Mouse (Mus musculus): ENCODE measurements at regions not wholly inside any gene's neighbourhood (a gene's known extent, or its start where the extent isn't known, plus 50 kb on each side); places are given as distances from the start of the nearest gene placed in this dataset.

DNA sequence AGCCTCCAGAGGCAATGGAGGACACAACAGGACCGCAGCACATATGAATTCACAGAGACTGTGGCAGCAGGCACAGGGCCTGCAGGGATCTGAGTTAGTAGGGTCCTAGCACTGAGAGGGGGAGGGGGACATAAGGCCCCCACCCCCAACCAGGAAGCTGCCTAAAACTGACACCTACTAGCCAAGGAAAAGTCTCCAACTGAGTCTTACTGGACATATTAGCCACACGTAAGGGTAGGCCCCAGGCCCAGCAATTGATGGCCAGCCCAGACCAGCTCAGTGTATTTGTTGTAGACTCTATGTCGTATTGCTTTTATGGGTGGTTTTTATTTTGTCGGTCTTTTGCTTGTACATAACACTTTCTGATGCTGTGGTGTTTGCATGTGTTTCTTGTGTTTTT is 153.4 kb upstream of the Map3k1 start:
- H3K27ac ChIP-seq = no peak overlapping the region
- no peaks in the 10 kb centered on the region for H3K4me1 ChIP-seq
- ATAC-seq (ENCODE audit: insufficient number of reproducible peaks, insufficient read depth, low FRiP score, low TSS enrichment) = no peak
- H3K4me3 ChIP-seq = no peak overlapping the region
- no peaks in the 10 kb centered on the region for H3K27me3 ChIP-seq
- H3K4me2 ChIP-seq (replicated peaks) = no peak overlapping the region
- no peaks in the 10 kb centered on the region for H3K36me3 ChIP-seq
- H3K9ac ChIP-seq = no peak overlapping the region
- WGBS = 90% methylated on average over 4 of the region's 4 CpGs
- no peaks in the 10 kb centered on the region for H3K9me3 ChIP-seq

DNA sequence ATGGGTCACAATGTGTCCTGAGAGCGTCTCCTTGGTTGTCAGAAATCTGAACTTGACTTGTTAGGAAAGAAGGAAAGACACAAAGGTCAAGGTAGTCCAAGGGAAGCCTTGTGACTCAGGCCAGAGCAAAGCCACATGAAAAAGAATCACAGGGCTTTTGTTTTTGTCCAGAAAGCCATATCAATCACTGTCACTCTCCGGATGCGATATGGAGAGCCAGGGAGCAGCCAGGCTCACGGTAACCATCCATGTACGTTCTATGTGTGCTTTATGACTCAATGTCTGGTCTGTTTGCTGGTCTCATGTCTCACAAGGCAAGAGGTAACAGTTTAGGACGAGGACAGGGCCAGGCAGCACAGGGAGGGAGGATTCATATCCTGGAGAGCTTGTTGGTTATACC is 157.3 kb upstream of the Map3k1 start:
- 76% methylated on average over 6 of the region's 6 CpGs for WGBS

DNA sequence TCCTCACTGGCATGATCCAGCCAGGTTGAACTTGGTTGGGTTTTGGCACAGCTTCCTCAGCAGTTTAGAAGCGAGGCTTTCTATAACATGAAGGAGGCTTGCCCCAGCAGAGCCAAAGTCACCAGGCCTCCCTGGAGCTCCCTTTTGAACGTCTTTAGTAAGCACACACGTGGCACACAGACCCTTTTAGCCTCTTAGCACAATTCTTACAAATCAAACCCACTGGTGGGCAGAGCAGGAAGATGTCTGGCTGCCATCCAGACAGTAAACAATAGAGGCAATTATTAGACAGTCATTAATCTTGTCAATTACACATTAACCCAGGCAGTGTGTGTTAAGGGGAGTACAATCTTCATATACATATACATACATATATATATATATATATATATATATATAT is 157.8 kb upstream of the Map3k1 start:
- Histone ChIP-seq H3K9ac (no peak overlapping the region), H3K27me3 (no peaks in the 10 kb centered on the region), H3K4me2 (replicated peaks) (no peak overlapping the region), H3K9me3 (no peaks in the 10 kb centered on the region), H3K4me1 (peaks cover 4% of the 10 kb centered on the region; the same call in 1 of the 2 replicates), H3K27ac (no peak overlapping the region), H3K36me3 (no peaks in the 10 kb centered on the region), H3K4me3 (no peak overlapping the region)
- ATAC-seq (ENCODE audit: insufficient number of reproducible peaks, insufficient read depth, low FRiP score, low TSS enrichment) = no peak
- 45% methylated on average over 3 of the region's 3 CpGs for WGBS

More for the DNA sequence above, 157.3 kb upstream of the Map3k1 start:
- ATAC-seq (ENCODE audit: insufficient number of reproducible peaks, insufficient read depth, low FRiP score, low TSS enrichment) = no peak
- Histone ChIP-seq H3K27me3 (no peaks in the 10 kb centered on the region), H3K27ac (no peak overlapping the region), H3K4me3 (no peak overlapping the region), H3K9me3 (no peaks in the 10 kb centered on the region), H3K9ac (no peak overlapping the region), H3K4me2 (replicated peaks) (no peak overlapping the region), H3K4me1 (peaks cover 4% of the 10 kb centered on the region; the same call in 1 of the 2 replicates), H3K36me3 (no peaks in the 10 kb centered on the region)

DNA sequence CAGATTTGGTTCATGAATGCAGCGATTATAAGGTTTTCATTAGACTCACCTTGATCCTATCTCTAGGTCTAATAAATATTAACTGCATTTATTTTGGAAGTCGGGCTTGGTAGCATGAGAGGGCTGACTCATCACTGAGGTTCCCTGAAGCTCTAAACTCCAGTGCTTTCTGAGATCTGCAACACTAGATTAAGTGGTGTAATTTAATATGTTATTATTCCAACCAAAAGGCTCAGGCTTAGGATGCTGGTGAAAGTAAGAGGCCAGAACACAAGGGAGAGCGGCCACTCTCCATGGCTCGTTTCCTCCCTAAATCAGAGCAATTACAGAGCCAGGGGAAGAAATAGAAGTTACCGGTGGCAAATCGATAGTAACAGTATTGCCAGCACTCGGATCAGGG is 159.4 kb upstream of the Map3k1 start:
- WGBS = 44% methylated on average over 7 of the region's 7 CpGs

DNA sequence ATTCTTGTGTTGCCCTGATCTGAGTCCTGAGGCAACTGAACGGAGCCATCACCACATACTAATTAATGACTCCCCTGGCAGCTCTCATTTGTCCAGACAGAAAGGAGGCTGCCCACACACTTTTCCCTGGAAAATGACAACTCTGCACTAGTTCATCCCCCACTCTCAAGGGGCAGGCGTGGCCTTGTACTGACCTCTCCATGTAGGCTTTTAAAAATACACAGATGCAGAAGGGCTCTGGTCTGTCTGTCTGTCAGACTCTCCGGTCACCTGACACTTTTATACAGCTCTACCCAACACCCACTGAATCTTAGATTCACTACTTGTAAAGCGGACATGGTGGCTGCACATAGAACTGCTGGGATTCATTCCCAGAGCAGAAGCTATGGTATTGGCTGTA is 165.5 kb upstream of the Map3k1 start:
- Histone ChIP-seq H3K4me2 (replicated peaks) (no peak overlapping the region), H3K36me3 (no peaks in the 10 kb centered on the region), H3K27ac (no peak overlapping the region), H3K4me1 (peaks cover 9% of the 10 kb centered on the region), H3K27me3 (no peaks in the 10 kb centered on the region), H3K4me3 (no peak overlapping the region), H3K9me3 (no peaks in the 10 kb centered on the region), H3K9ac (no peak overlapping the region)
- WGBS = 47% methylated on average over 4 of the region's 4 CpGs
- ATAC-seq (ENCODE audit: insufficient number of reproducible peaks, insufficient read depth, low FRiP score, low TSS enrichment) = no peak

More for the DNA sequence above, 159.4 kb upstream of the Map3k1 start:
- Histone ChIP-seq H3K9me3 (no peaks in the 10 kb centered on the region), H3K4me3 (no peak overlapping the region), H3K4me1 (peaks cover 4% of the 10 kb centered on the region; the same call in 1 of the 2 replicates), H3K27me3 (no peaks in the 10 kb centered on the region), H3K9ac (no peak overlapping the region), H3K4me2 (replicated peaks) (no peak overlapping the region), H3K27ac (no peak overlapping the region), H3K36me3 (no peaks in the 10 kb centered on the region)
- no peak for ATAC-seq (ENCODE audit: insufficient number of reproducible peaks, insufficient read depth, low FRiP score, low TSS enrichment)

DNA sequence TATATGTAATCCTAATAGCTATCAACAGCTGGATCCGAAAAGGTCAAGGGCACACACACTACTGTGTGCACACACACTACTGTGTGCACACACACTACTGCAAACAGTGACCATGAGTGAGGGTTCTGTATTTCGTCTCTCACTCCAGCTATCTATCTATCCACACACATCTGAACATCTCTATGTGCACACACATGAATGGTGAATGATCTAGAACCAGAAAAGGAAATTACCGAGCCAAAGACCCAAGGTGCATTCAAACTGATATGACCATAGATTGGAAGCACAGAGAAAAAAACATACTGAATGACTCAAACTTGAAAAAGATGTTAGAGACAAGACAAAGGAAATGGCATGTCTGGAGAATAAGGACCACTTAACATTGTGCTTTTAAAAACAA is 166.8 kb upstream of the Map3k1 start:
- ATAC-seq (ENCODE audit: insufficient number of reproducible peaks, insufficient read depth, low FRiP score, low TSS enrichment) = no peak
- 90% methylated on average over 3 of the region's 3 CpGs for WGBS
- no peaks in the 10 kb centered on the region for H3K27me3 ChIP-seq
- no peaks in the 10 kb centered on the region for H3K36me3 ChIP-seq
- H3K9ac ChIP-seq = no peak overlapping the region
- H3K4me2 ChIP-seq (replicated peaks) = no peak overlapping the region
- no peak overlapping the region for H3K27ac ChIP-seq
- H3K4me1 ChIP-seq = peaks cover 19% of the 10 kb centered on the region
- no peaks in the 10 kb centered on the region for H3K9me3 ChIP-seq
- H3K4me3 ChIP-seq = no peak overlapping the region

DNA sequence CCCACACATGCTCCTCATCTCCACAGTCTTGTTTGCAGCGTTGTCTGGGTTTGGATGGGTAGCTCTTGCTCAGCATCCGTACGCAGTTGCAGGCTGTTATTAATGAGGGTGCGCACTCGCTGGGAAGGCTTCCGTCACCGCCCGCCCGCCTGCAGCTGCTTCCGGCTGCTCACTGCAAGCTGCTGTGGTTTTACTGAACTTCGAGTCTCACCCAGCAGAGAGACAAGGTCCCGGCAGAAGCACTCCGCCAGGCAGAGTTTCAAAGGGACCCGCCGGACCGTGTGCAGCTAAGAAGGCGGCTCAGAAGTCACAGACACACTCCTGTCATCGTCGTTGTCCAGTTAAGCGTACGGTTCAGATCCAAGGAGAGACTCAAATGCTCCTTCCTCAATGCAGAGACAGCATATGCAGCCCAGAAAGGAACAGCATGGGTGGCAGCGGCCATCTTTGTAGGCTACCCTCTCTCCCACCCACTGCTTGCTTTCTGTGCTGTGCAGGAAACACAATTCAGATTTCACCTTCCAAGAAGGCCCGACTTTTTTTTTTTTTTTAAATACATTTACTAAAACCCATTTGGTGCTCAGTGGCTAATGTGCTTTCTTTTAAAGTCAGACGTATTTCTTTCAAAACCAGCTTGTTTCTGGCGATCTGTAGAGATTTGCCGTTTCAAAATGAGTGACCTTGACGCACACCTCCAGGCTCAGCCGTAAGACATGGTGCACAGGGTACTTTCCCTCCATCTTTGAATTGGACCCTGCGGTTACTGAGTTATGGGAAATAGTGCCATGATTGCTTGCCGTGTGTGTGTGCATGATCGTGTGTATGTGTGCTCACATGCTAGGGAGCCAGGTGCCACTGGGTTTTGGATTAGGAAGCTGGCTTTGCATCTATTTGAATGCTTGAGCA is 169.2 kb upstream of the Map3k1 start:
- no peak overlapping the region for H3K9ac ChIP-seq
- WGBS = 85% methylated on average over 31 of the region's 31 CpGs
- H3K36me3 ChIP-seq = no peaks in the 10 kb centered on the region
- peaks cover 19% of the 10 kb centered on the region for H3K4me1 ChIP-seq
- H3K4me3 ChIP-seq = no peak overlapping the region
- no peak for ATAC-seq (ENCODE audit: insufficient number of reproducible peaks, insufficient read depth, low FRiP score, low TSS enrichment)
- H3K4me2 ChIP-seq (replicated peaks) = no peak overlapping the region
- H3K27ac ChIP-seq = 0 out of 2 replicates have a peak overlapping the region, but pooled peaks have one; percentile 7
- H3K9me3 ChIP-seq = no peaks in the 10 kb centered on the region
- H3K27me3 ChIP-seq = no peaks in the 10 kb centered on the region

DNA sequence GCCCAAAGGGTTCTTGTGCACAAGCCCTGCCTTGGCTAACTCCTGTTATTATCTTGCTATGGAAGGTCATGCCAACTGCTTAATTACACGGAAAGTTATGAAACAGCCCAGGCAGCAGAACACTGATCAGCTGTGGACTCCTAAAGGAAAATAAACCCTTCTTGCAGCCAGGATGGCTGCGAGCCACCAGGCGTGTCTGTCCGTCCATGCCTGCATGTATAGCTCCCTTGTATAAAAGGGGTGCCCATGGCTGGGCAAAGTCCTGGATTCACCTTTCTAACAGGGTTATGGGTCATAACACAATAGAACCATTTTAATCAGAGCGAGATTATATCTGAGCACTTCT is 169.9 kb upstream of the Map3k1 start:
- 74% methylated on average over 5 of the region's 5 CpGs for WGBS
- H3K27ac ChIP-seq = peak overlapping the region; percentile 13; the same call in 1 of the 2 replicates

DNA sequence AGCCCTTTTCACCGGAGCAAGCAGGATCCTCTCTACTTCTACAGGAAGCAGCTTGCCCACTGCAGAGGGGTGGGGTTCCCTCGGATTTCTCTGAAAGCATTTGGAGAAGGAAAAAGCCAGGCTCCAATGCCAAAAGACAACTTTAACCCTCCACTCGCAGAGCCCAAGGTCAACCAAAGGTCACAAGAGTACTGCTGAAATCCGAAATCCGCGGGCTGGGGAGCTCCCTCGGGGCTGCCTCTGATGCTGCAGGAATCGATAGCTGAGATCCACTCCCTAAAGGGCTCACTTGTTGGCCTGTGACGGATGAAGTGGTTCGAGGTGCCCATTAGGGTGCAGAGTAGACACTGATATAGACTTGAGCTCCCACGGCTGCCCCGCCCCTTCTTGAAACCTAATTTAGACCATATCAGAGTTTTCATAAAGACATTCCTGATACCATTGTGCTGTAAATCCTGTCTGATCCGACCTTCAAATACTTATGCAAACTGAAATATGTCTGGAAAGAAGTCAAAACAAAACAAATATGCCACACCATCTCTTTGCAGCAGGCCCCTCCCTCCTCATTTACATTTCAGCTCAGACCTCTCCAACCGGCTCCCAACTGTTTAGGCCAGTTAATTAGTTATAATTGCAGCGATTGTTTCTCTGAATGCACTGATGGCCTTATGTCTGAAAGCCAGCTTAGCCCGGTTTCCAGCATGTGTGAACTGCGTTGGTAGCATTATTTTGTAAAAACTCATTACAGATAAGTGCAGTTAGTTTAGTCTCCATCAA is 170.8 kb upstream of the Map3k1 start:
- H3K9me3 ChIP-seq = no peaks in the 10 kb centered on the region
- peak overlapping the region; percentile 13; the same call in 1 of the 2 replicates for H3K27ac ChIP-seq
- H3K4me2 ChIP-seq (replicated peaks) = no peak overlapping the region
- no peaks in the 10 kb centered on the region for H3K36me3 ChIP-seq
- H3K4me3 ChIP-seq = no peak overlapping the region
- WGBS = 27% methylated on average over 17 of the region's 17 CpGs
- peaks cover 19% of the 10 kb centered on the region for H3K4me1 ChIP-seq
- no peak overlapping the region for H3K9ac ChIP-seq
- no peaks in the 10 kb centered on the region for H3K27me3 ChIP-seq
- ATAC-seq (ENCODE audit: insufficient number of reproducible peaks, insufficient read depth, low FRiP score, low TSS enrichment) = no peak

More for the DNA sequence above, 169.9 kb upstream of the Map3k1 start:
- no peaks in the 10 kb centered on the region for H3K27me3 ChIP-seq
- no peaks in the 10 kb centered on the region for H3K36me3 ChIP-seq
- H3K4me2 ChIP-seq (replicated peaks) = no peak overlapping the region
- no peak overlapping the region for H3K9ac ChIP-seq
- no peak overlapping the region for H3K4me3 ChIP-seq
- H3K9me3 ChIP-seq = no peaks in the 10 kb centered on the region
- H3K4me1 ChIP-seq = peaks cover 19% of the 10 kb centered on the region
- 0 out of 2 replicates have a peak, but pooled peaks have one; percentile 29 for ATAC-seq (ENCODE audit: insufficient number of reproducible peaks, insufficient read depth, low FRiP score, low TSS enrichment)

DNA sequence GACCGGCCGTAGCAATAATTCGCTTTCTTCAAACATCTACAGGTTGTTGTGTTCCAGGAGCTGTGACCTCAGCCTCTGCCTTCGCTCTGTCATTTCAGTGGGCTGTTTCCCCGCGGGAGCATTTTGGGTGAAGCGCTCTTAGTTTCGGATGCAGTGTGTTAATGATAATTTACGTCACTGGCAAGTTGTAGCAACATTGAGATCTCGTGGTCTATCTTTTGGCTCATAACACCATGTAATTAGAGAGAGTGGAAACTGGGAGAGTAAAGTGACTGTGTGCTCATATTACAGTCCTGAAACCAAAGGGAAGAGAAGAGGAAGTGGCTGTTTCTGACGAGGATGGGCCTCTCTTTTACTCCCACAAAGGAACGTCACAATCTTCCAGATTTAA is 171.4 kb upstream of the Map3k1 start:
- 60% methylated on average over 12 of the region's 12 CpGs for WGBS
- Histone ChIP-seq H3K27ac (no peak overlapping the region), H3K36me3 (no peaks in the 10 kb centered on the region), H3K27me3 (no peaks in the 10 kb centered on the region), H3K9me3 (no peaks in the 10 kb centered on the region), H3K9ac (no peak overlapping the region), H3K4me3 (no peak overlapping the region), H3K4me2 (replicated peaks) (no peak overlapping the region), H3K4me1 (peaks cover 19% of the 10 kb centered on the region)
- ATAC-seq (ENCODE audit: insufficient number of reproducible peaks, insufficient read depth, low FRiP score, low TSS enrichment) = no peak

DNA sequence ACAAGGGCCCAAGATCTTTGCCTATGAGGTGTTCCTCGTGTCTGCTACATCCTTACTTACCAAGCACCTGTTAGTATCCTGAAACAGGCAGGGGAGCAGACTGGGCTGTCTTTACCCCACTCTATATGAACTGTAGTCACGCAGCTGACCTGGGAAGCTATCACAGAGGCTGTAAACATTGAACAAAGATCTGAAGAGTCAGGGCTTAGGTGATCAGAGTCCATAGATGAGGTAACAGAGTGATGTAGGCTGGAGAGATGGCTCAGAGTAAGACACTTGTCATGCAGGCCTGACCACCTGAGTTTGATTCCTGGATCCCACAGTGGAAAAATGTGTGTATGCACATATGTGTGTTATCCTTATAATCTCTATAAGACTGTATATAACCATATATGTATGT is 172.3 kb upstream of the Map3k1 start:
- Histone ChIP-seq H3K4me3 (no peak overlapping the region), H3K4me1 (peaks cover 19% of the 10 kb centered on the region), H3K9me3 (no peaks in the 10 kb centered on the region), H3K9ac (no peak overlapping the region), H3K36me3 (no peaks in the 10 kb centered on the region), H3K27ac (no peak overlapping the region), H3K4me2 (replicated peaks) (no peak overlapping the region), H3K27me3 (no peaks in the 10 kb centered on the region)
- WGBS = 88% methylated on average over 2 of the region's 2 CpGs
- no peak for ATAC-seq (ENCODE audit: insufficient number of reproducible peaks, insufficient read depth, low FRiP score, low TSS enrichment)

Data from embryonic facial prominence, embryonic 12.5 days (tissue).